Mouse (Mus musculus) CH12.LX (cell line): Measurements from ENCODE around the gene Smo. TPM values are rescaled to one million over a fixed set of nuclear protein-coding genes. Genes with fewer than 3 reads are reported as not detected.

Experiments used
- DNase-seq: peaks from one replicate; pipeline ENCODE4 v3.0.0-alpha.2; 2013; ENCODE audit errors: extremely low read depth
- H3K27ac ChIP-seq: 2 replicates; pipeline ENCODE4 v1.5.1; 2012; ENCODE audit warnings: low read depth, mild to moderate bottlenecking, control low read depth, moderate library complexity; ENCODE audit not compliant: insufficient read depth
- H3K27me3 ChIP-seq: replicated peaks from 2 replicates; pipeline ENCODE3; 2012; ENCODE audit warnings: inconsistent platforms
- H3K36me3 ChIP-seq, 2 experiments: replicated peaks in 1 of 2; 2 replicates each; pipeline versions ENCODE3 to v1.6.1; 2012; ENCODE audit warnings: inconsistent platforms in 1 of 2, low read length in 1 of 2, mild to moderate bottlenecking in 1 of 2, mixed read lengths in 1 of 2, moderate library complexity in 1 of 2; ENCODE audit not compliant: control insufficient read depth in 1 of 2, insufficient read depth in 1 of 2
- H3K4me1 ChIP-seq, 2 experiments: 2 replicates each; pipeline ENCODE4 v1.6.1; 2012; ENCODE audit warnings: inconsistent platforms in 1 of 2, moderate library complexity in 1 of 2; ENCODE audit not compliant: insufficient read depth in 2 of 2, control insufficient read depth in 1 of 2
- H3K4me2 ChIP-seq: 2 replicates; pipeline ENCODE4 v1.6.1; 2012; ENCODE audit warnings: low read depth, mild to moderate bottlenecking, control low read depth; ENCODE audit not compliant: poor library complexity, insufficient read depth, severe bottlenecking
- H3K4me3 ChIP-seq, 3 experiments: fragments of 150-350 bp in 1 of 3; sonication (generic) in 1 of 3; replicated peaks in 1 of 3; 2 replicates each; pipeline versions ENCODE3 to v1.5.1; 2011 to 2012; ENCODE audit warnings: low read depth in 2 of 3, low read length in 2 of 3, mild to moderate bottlenecking in 2 of 3, moderate library complexity in 2 of 3, control low read depth in 1 of 3, improper control_type of control experiment in 1 of 3, inconsistent platforms in 1 of 3, mixed read lengths in 1 of 3; ENCODE audit not compliant: poor library complexity in 1 of 3
- H3K79me2 ChIP-seq: replicated peaks from 2 replicates; pipeline ENCODE4 v1.6.1; 2012; ENCODE audit warnings: mild to moderate bottlenecking, moderate library complexity; ENCODE audit not compliant: control insufficient read depth, poor library complexity, insufficient read depth, severe bottlenecking; ENCODE audit errors: extremely low read depth
- H3K9ac ChIP-seq: 2 replicates; pipeline ENCODE4 v1.6.1; 2012; ENCODE audit warnings: low read depth, mild to moderate bottlenecking, control low read depth, moderate library complexity; ENCODE audit not compliant: insufficient read depth
- H3K9me3 ChIP-seq: replicated peaks from 2 replicates; pipeline ENCODE3; 2012; ENCODE audit warnings: low read length, inconsistent platforms, mixed read lengths
- BHLHE40 ChIP-seq: IDR thresholded peaks from 2 replicates; pipeline ENCODE4 v1.6.1; 2011; ENCODE audit warnings: mild to moderate bottlenecking, low read depth, low read length, improper control_type of control experiment
- CHD1 ChIP-seq: IDR thresholded peaks from 2 replicates; pipeline ENCODE4 v1.6.1; 2012; ENCODE audit warnings: low read depth, low read length, improper control_type of control experiment, inconsistent platforms
- CHD2 ChIP-seq: IDR thresholded peaks from 2 replicates; pipeline ENCODE4 v1.6.1; 2011; ENCODE audit warnings: low read length, improper control_type of control experiment
- CTCF ChIP-seq, 2 experiments: IDR thresholded peaks in 1 of 2; conservative IDR thresholded peaks in 1 of 2; 2 replicates each; pipeline ENCODE4 v1.5.1; 2011 to 2012; ENCODE audit warnings: low read depth in 2 of 2, low read length in 2 of 2, improper control_type of control experiment in 1 of 2, inconsistent platforms in 1 of 2, mild to moderate bottlenecking in 1 of 2, moderate library complexity in 1 of 2
- E2F4 ChIP-seq: IDR thresholded peaks from 2 replicates; pipeline ENCODE4 v1.6.1; 2011; ENCODE audit warnings: low read depth, low read length, improper control_type of control experiment; ENCODE audit not compliant: insufficient replicate concordance
- EP300 ChIP-seq: IDR thresholded peaks from 2 replicates; pipeline ENCODE4 v1.6.1; 2011; ENCODE audit warnings: low read length, improper control_type of control experiment
- HCFC1 ChIP-seq: IDR thresholded peaks from 2 replicates; pipeline ENCODE4 v1.6.1; 2012; ENCODE audit warnings: low read depth, mild to moderate bottlenecking, inconsistent platforms, low read length, improper control_type of control experiment
- IRF4 ChIP-seq: IDR thresholded peaks from 2 replicates; pipeline ENCODE4 v1.6.1; 2014; ENCODE audit warnings: low read depth, mild to moderate bottlenecking, inconsistent platforms, low read length, improper control_type of control experiment
- MAX ChIP-seq: IDR thresholded peaks from 2 replicates; pipeline ENCODE4 v1.6.1; 2011; ENCODE audit warnings: low read length, improper control_type of control experiment
- MAZ ChIP-seq: IDR thresholded peaks from 2 replicates; pipeline ENCODE4 v1.6.1; 2012; ENCODE audit warnings: low read depth, mild to moderate bottlenecking, inconsistent platforms, low read length, improper control_type of control experiment, moderate library complexity
- NRF1 ChIP-seq: IDR thresholded peaks from 2 replicates; pipeline ENCODE4 v1.6.1; 2014; ENCODE audit warnings: low read depth, mild to moderate bottlenecking, inconsistent platforms, low read length, improper control_type of control experiment, moderate library complexity
- PAX5 ChIP-seq: IDR thresholded peaks from 2 replicates; pipeline ENCODE4 v1.6.1; 2012; ENCODE audit warnings: low read length, inconsistent platforms, mixed read lengths
- POLR2A ChIP-seq: IDR thresholded peaks from 2 replicates; pipeline ENCODE4 v1.6.1; 2011; ENCODE audit warnings: low read depth, mild to moderate bottlenecking, improper control_type of control experiment, low read length
- RAD21 ChIP-seq: IDR thresholded peaks from 2 replicates; pipeline ENCODE4 v1.6.1; 2011; ENCODE audit warnings: low read depth, mild to moderate bottlenecking, low read length, improper control_type of control experiment, moderate library complexity
- RCOR1 ChIP-seq: conservative IDR thresholded peaks from 2 replicates; pipeline ENCODE4 v1.6.1; 2012; ENCODE audit warnings: low read depth, mild to moderate bottlenecking, inconsistent platforms, low read length, improper control_type of control experiment
- SMC3 ChIP-seq: IDR thresholded peaks from 2 replicates; pipeline ENCODE4 v1.6.1; 2011; ENCODE audit warnings: low read depth, low read length, improper control_type of control experiment
- USF2 ChIP-seq: conservative IDR thresholded peaks from 2 replicates; pipeline ENCODE4 v1.6.1; 2011; ENCODE audit warnings: low read depth, low read length, improper control_type of control experiment
- ZC3H11A ChIP-seq: IDR thresholded peaks from 2 replicates; pipeline ENCODE4 v1.6.1; 2012; ENCODE audit warnings: low read depth, mild to moderate bottlenecking, inconsistent platforms, low read length, improper control_type of control experiment
- ZKSCAN1 ChIP-seq: IDR thresholded peaks from 2 replicates; pipeline ENCODE4 v1.6.1; 2012; ENCODE audit warnings: low read depth, inconsistent platforms, low read length, improper control_type of control experiment, borderline replicate concordance
- ZNF384 ChIP-seq: IDR thresholded peaks from 2 replicates; pipeline ENCODE4 v1.6.1; 2012; ENCODE audit warnings: low read depth, low read length, improper control_type of control experiment, inconsistent platforms
- dilution Hi-C: fragments of 300-500 bp; cut with MboI; formaldehyde crosslinking; loops from 2 replicates; pipeline ENCODE4 v1.14.3; 2020; ENCODE audit warnings: low sequenced_read_pairs; ENCODE audit not compliant: extremely low pct_unique_long_range_greater_than_20kb, extremely low pct_ligation_motif_present
- in situ Hi-C: fragments of 300-500 bp; cut with MboI; formaldehyde crosslinking; loops from 3 replicates; pipeline ENCODE4 v1.14.3; 2019; ENCODE audit warnings: low sequenced_read_pairs, low pct_ligation_motif_present, low pct_unique_long_range_greater_than_20kb, mixed read lengths
- polyA plus RNA-seq: library from polyadenylated mRNA; unstranded; fragments of >175 nt; gene quantifications from 2 replicates; pipeline ENCODE4 v1.2.1, GENCODE M21; 2012; ENCODE audit warnings: low read depth; ENCODE audit not compliant: insufficient read length
- total RNA-seq, 2 experiments: library from RNA; depleted of rRNA; stranded (reverse); fragments of 300-350 nt in 1 of 2; fragments of >200 nt in 1 of 2; gene quantifications; 2 replicates each; pipeline ENCODE4 v1.2.3; 2012 to 2014

The Smo gene
- total and polyA plus RNA-seq, 3 experiments, result 0.04 to 0.17 TPM; not detected in 1

DNA sequence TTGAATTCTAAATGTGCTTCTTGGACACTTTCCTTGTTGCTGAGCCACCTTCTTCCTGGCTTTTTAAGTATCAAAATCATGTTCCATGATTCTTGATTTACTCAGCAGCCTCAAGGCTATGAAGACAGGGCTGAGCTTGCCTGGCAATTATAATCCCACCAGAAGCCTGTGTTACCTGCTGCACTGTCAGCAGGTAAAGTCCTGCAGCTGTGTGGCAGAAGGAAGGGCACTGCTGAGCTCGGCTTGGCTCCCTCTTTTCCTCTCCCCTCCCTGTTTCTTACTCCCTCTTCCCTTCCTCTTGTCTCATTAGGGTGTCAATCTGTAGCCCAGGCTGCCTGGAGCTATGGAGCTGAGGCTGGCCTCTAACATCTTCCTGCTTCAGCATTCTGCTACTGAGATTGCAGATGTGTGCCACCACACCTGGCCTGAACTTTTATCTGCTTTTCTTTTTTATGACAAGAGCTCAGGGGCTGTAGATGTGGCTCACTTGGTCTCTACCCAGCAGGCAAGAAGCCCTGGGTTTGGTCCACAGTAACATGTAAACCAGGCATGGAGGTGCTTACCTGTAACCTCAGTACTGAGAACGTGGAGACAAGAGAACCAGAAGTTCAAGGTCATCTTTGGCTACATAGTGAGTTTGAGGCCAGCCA, 35.5 kb downstream of the Smo start:
- no peaks in the 10 kb centered on the region for H3K27me3 ChIP-seq
- H3K9ac ChIP-seq, result no peak overlapping the region
- H3K4me1 ChIP-seq, result peaks cover 0 to 43% of the 10 kb centered on the region in 2 experiments; a peak in 3 of 4 replicates
- H3K4me3 ChIP-seq, result peak overlapping the region in 2 of 3 experiments; percentile 37 to 81
- dilution Hi-C loops, result no loop called here
- no peak for TF ChIP-seq PAX5
- no peak for TF ChIP-seq RCOR1
- no peak for TF ChIP-seq NRF1
- TF ChIP-seq USF2, result no peak
- no peak for TF ChIP-seq IRF4
- TF ChIP-seq CHD1, result no peak
- no peak for TF ChIP-seq BHLHE40
- TF ChIP-seq CTCF (conservative IDR thresholded peaks at IDR 0.05 in 1 of 2, IDR thresholded peaks at IDR 0.05 in 1 of 2; ENCODE audit: low read depth in 2 of 2, low read length in 2 of 2), result no peak
- TF ChIP-seq ZC3H11A, result no peak
- no peak for TF ChIP-seq ZNF384
- no peak for TF ChIP-seq RAD21
- H3K27ac ChIP-seq, result no peak overlapping the region
- H3K9me3 ChIP-seq, result peaks cover 3% of the 10 kb centered on the region
- peaks cover 27% of the 10 kb centered on the region for H3K79me2 ChIP-seq
- H3K36me3 ChIP-seq, result peaks cover 0 to 15% of the 10 kb centered on the region in 2 experiments
- H3K4me2 ChIP-seq, result 0 out of 2 replicates have a peak overlapping the region, but pooled peaks have one; percentile 17
- in situ Hi-C loops, result no loop called here
- no peak for DNase-seq

DNA sequence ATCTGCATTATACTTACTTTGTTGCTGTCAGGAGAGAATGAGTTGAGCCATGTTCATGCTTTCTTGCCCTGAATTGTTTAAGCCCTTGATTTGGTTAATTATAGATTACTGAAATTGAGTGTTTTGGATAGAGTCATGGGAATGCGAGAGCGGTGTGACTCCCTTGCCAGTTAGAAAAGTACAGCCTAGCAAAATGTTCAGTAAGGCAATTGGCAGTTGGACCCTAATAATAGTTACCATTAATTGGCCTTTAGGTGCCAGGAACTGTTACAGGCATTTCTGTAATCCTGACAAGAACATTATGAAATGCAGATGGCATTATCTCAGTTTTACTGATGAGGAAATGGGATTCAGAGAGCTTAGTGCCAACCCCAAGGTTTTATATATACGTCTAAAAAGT, 36.9 kb downstream of the Smo start:
- Histone ChIP-seq H3K4me3 (no peak overlapping the region), H3K9ac (no peak overlapping the region), H3K27ac (no peak overlapping the region), H3K9me3 (no peaks in the 10 kb centered on the region), H3K4me1 (peaks cover 0 to 57% of the 10 kb centered on the region in 2 experiments; a peak in 3 of 4 replicates), H3K27me3 (no peaks in the 10 kb centered on the region), H3K79me2 (peaks cover 29% of the 10 kb centered on the region), H3K36me3 (peaks cover 0 to 18% of the 10 kb centered on the region in 2 experiments), H3K4me2 (no peak overlapping the region)
- DNase-seq, result no peak
- TF ChIP-seq EP300 (no peak), CHD1 (no peak)
- in situ Hi-C loops, result no loop called here
- dilution Hi-C loops, result no loop called here

DNA sequence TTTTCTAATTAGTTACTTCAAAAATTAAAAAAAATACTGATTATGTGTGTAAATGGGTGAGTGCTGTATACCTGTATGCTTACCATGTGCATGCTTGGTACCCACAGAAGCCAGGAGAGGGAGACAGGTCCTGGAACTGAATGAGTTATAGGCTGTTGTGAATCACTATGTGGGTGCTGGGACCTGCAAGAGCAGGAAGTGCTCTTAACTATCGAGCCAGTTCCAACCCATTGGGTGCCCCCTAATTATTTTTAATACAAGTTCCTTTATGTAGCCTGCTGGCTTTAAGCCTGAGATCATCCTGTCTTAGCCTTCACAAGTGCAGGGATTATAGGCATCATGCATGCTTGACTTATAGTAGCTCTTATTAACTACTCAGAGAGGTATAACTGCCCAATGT, 38.9 kb downstream of the Smo start:
- Histone ChIP-seq H3K4me3 (no peak overlapping the region), H3K27me3 (no peaks in the 10 kb centered on the region), H3K4me1 (peaks cover 0 to 60% of the 10 kb centered on the region in 2 experiments; a peak in 3 of 4 replicates), H3K4me2 (no peak overlapping the region), H3K27ac (no peak overlapping the region), H3K79me2 (peaks cover 34% of the 10 kb centered on the region), H3K9ac (no peak overlapping the region), H3K36me3 (peaks cover 0 to 20% of the 10 kb centered on the region in 2 experiments), H3K9me3 (no peaks in the 10 kb centered on the region)
- TF ChIP-seq E2F4 (no peak), CTCF (conservative IDR thresholded peaks at IDR 0.05 in 1 of 2, IDR thresholded peaks at IDR 0.05 in 1 of 2; ENCODE audit: low read depth in 2 of 2, low read length in 2 of 2) (no peak), IRF4 (no peak), POLR2A (no peak), MAZ (no peak), CHD2 (no peak), ZKSCAN1 (no peak), HCFC1 (no peak), RAD21 (no peak), BHLHE40 (no peak), PAX5 (no peak), MAX (no peak), SMC3 (no peak), ZNF384 (no peak)
- in situ Hi-C loops, result no loop called here
- dilution Hi-C loops, result no loop called here
- no peak for DNase-seq
